Mouse (Mus musculus) ES-Bruce4 (cell line): Measurements from ENCODE around the gene Csnk1d. TPM values are rescaled to one million over a fixed set of nuclear protein-coding genes. Genes with fewer than 3 reads are reported as not detected.

Experiments
- H3K27ac ChIP-seq: 2 replicates; pipeline ENCODE4 v1.5.1; 2012; ENCODE audit warnings: low read length, inconsistent platforms; ENCODE audit not compliant: insufficient read depth
- H3K27me3 ChIP-seq: 2 replicates; pipeline ENCODE4 v1.6.1; 2012; ENCODE audit warnings: mild to moderate bottlenecking, low read length, inconsistent platforms; ENCODE audit not compliant: control insufficient read depth, poor library complexity, insufficient read depth, severe bottlenecking
- H3K36me3 ChIP-seq: 2 replicates; pipeline ENCODE4 v1.6.1; 2012; ENCODE audit warnings: inconsistent platforms, mild to moderate bottlenecking, low read length, moderate library complexity; ENCODE audit not compliant: control insufficient read depth, poor library complexity, insufficient read depth, severe bottlenecking
- H3K4me1 ChIP-seq: one replicate; pipeline ENCODE4 v1.8.1; 2011; ENCODE audit warnings: low read length; ENCODE audit not compliant: control insufficient read depth, insufficient read depth
- H3K4me3 ChIP-seq: 2 replicates; pipeline ENCODE4 v1.5.1; 2011; ENCODE audit warnings: low read depth, mild to moderate bottlenecking, low read length
- H3K9ac ChIP-seq: 2 replicates; pipeline ENCODE4 v1.6.1; 2012; ENCODE audit warnings: low read depth, mild to moderate bottlenecking, inconsistent platforms; ENCODE audit not compliant: poor library complexity, severe bottlenecking
- H3K9me3 ChIP-seq: replicated peaks from 2 replicates; pipeline ENCODE4 v1.6.1; 2012; ENCODE audit warnings: mild to moderate bottlenecking, low read length, inconsistent platforms; ENCODE audit not compliant: control insufficient read depth, poor library complexity, insufficient read depth, severe bottlenecking
- CTCF ChIP-seq: IDR thresholded peaks from one replicate; pipeline ENCODE4 v1.8.1; 2011; ENCODE audit warnings: low read depth, low read length
- EP300 ChIP-seq: IDR thresholded peaks from 2 replicates; pipeline ENCODE4 v1.6.1; 2011; ENCODE audit warnings: low read depth, low read length; ENCODE audit not compliant: insufficient read depth
- POLR2A ChIP-seq: IDR thresholded peaks from one replicate; pipeline ENCODE4 v1.8.1; 2011; ENCODE audit warnings: low read length; ENCODE audit not compliant: insufficient read depth
- polyA plus RNA-seq: library from polyadenylated mRNA; stranded (reverse); fragments of >200 nt; gene quantifications from 2 replicates; pipeline ENCODE4 v1.2.4, GENCODE M21; 2011; ENCODE audit warnings: low read depth; ENCODE audit not compliant: missing spikeins, insufficient read depth, insufficient read length

The Csnk1d gene
- polyA plus RNA-seq, 1 experiment = 99.3 TPM

DNA sequence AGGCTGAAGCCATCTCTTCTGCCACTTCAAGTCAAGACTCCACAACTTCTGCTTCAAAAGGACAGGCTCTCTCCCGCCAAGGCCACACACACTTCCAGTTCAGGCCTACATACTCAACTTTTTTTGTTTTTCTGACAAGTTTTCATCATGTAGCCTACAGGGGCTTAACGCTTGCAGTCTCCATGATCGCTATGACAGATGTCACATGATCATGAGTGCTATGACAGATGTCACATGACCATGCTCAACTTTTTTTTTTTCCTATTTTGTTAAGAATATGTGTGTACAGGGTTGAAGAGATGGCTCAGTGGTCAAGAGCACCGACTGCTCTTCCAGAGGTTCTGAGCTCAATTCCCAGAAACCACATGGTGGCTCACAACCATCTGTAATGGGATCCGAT, 73.4 kb downstream of the Csnk1d start:
- no peak for TF ChIP-seq EP300
- TF ChIP-seq POLR2A = no peak
- no peak for TF ChIP-seq CTCF
- Histone ChIP-seq H3K27me3 (no peaks in the 10 kb centered on the region), H3K36me3 (no peaks in the 10 kb centered on the region), H3K4me1 (no peaks in the 10 kb centered on the region), H3K4me3 (no peak overlapping the region), H3K9me3 (0 out of 2 replicates have a peak, but pooled peaks cover 4% of the 10 kb centered on the region), H3K9ac (no peak overlapping the region), H3K27ac (no peak overlapping the region)

DNA sequence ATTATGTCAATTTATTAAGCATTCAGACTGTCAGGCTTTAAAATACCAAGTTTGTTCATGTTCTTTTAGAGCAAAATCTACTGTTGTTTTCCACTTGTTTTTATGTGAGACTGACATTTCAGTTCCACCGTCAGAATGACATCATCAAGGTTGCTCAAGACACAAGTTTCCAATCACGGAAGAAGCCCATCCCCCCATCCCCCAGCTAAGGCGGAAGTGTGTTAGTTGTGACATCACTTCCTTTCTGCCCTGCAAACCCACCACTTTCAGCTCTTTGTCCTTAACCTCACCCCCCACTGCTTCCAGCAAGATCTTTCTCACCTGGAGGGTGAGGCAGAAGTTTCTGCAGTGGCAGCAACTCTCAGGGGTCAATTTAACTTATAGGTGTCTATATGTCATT, 74.7 kb downstream of the Csnk1d start:
- H3K4me3 ChIP-seq = no peak overlapping the region
- H3K9me3 ChIP-seq = 0 out of 2 replicates have a peak, but pooled peaks cover 4% of the 10 kb centered on the region
- TF ChIP-seq EP300 = no peak
- no peak for TF ChIP-seq CTCF
- no peak for TF ChIP-seq POLR2A
- no peaks in the 10 kb centered on the region for H3K27me3 ChIP-seq
- H3K4me1 ChIP-seq = no peaks in the 10 kb centered on the region
- no peaks in the 10 kb centered on the region for H3K36me3 ChIP-seq
- no peak overlapping the region for H3K27ac ChIP-seq
- H3K9ac ChIP-seq = no peak overlapping the region

DNA sequence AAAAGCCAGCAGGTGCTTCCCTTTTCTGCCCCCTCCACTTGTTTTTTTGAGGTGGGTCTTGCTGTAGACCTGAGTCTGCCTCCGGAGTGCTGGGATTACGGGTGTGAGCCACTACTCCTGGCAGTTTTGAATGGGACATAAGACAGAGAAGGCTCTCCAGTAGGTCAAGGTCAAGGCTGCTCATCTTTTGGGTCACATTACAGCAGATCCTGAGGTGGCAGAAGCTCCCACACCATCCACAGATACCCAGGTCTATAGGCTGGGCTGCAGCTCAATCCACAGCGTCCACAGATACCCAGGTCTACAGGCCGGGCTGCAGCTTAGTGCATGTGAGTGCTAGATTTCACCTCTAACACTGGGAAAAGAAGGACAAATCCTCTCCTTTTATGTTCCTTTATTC, 77.3 kb downstream of the Csnk1d start:
- no peak for TF ChIP-seq EP300
- TF ChIP-seq POLR2A = no peak
- no peak for TF ChIP-seq CTCF
- Histone ChIP-seq H3K9me3 (0 out of 2 replicates have a peak, but pooled peaks cover 4% of the 10 kb centered on the region), H3K27ac (no peak overlapping the region), H3K36me3 (no peaks in the 10 kb centered on the region), H3K4me3 (no peak overlapping the region), H3K27me3 (no peaks in the 10 kb centered on the region), H3K4me1 (no peaks in the 10 kb centered on the region), H3K9ac (no peak overlapping the region)

Other genes starting within 250 kb of the Csnk1d start
- gene Hmga1b, start 228.5 kb downstream of the Csnk1d start, polyA plus RNA-seq = 56.2 and 85.9 TPM in 2 replicates
- 8.9 and 9.3 TPM in 2 replicates for gene Rfng, start 207.1 kb downstream of the Csnk1d start, polyA plus RNA-seq
- gene Gps1, start 207.1 kb downstream of the Csnk1d start, polyA plus RNA-seq = 92.0 and 95.2 TPM in 2 replicates
- 56.7 and 66.9 TPM in 2 replicates for gene Dus1l, start 194.9 kb downstream of the Csnk1d start, polyA plus RNA-seq
- 114 and 127 TPM in 2 replicates for gene Fasn, start 166.8 kb downstream of the Csnk1d start, polyA plus RNA-seq
- gene Ccdc57, start 58.5 kb downstream of the Csnk1d start, polyA plus RNA-seq = 3.4 and 3.8 TPM in 2 replicates
- gene Slc16a3, start 42.9 kb downstream of the Csnk1d start, polyA plus RNA-seq = 80.9 and 84.3 TPM in 2 replicates
- not detected in 2 replicates for gene Cd7, start 48.1 kb upstream of the Csnk1d start, polyA plus RNA-seq
- gene Sectm1b, start 72.2 kb upstream of the Csnk1d start, polyA plus RNA-seq = not detected in 2 replicates
- gene Sectm1a, start 89.9 kb upstream of the Csnk1d start, polyA plus RNA-seq = not detected in 2 replicates
- gene Tex19.2, start 127.3 kb upstream of the Csnk1d start, polyA plus RNA-seq = 0.44 TPM in 1 of 2 replicates, not detected in the other
- gene Tex19.1, start 154.8 kb upstream of the Csnk1d start, polyA plus RNA-seq = 25.5 and 29.9 TPM in 2 replicates
- gene Uts2r, start 168.9 kb upstream of the Csnk1d start, polyA plus RNA-seq = not detected in 2 replicates
- 7.0 and 8.2 TPM in 2 replicates for gene Hexdc, start 213.1 kb upstream of the Csnk1d start, polyA plus RNA-seq
- gene Ogfod3, start 213.4 kb upstream of the Csnk1d start, polyA plus RNA-seq = 8.5 and 8.8 TPM in 2 replicates
- gene Cybc1, start 238.0 kb upstream of the Csnk1d start, polyA plus RNA-seq = 14.7 and 15.9 TPM in 2 replicates
- 16.0 and 20.3 TPM in 2 replicates for gene Narf, start 245.9 kb upstream of the Csnk1d start, polyA plus RNA-seq